ENCODE assay signal across 9 mouse cellular contexts in genomic region chr9:43698080-43698712, GRCm38 (mm10). TPM values are rescaled to one million over a fixed set of nuclear protein-coding genes. Genes with fewer than 3 reads are reported as not detected.
DNase-seq lines count a peak whose midpoint lies in the region; ATAC-seq and TF ChIP-seq lines count a peak whose summit lies in the region.
"Had no signal": no experiment of that assay in that cellular context is flagged by ENCODE, and none has a peak within 500 bp of the region (broad histone marks: within the 10 kb centered on the region; RNA-seq: fewer than 3 reads in every experiment).

No protein-coding gene starts in this region.

- ATAC-seq in midbrain, embryonic 11.5 days (ENCODE audit: low FRiP score) = no peak
- ATAC-seq in midbrain, embryonic 15.5 days (replicated peaks) = no peak
- no peak for ATAC-seq in hindbrain, postnatal 0 days
- no peak for ATAC-seq in liver, embryonic 11.5 days (replicated peaks; ENCODE audit: low FRiP score)
- peak; percentile 50; the same call in 1 of the 2 replicates for ATAC-seq in stomach, embryonic 15.5 days (ENCODE audit: insufficient read depth, low FRiP score, low read depth)

- H3K36me3 ChIP-seq in midbrain, embryonic 11.5 days (ENCODE audit: control insufficient read depth, insufficient read depth, low read length) = no peaks in the 10 kb centered on the region
- H3K36me3 ChIP-seq in midbrain, embryonic 15.5 days (replicated peaks) = no peaks in the 10 kb centered on the region
- no peaks in the 10 kb centered on the region for H3K36me3 ChIP-seq in hindbrain, postnatal 0 days (ENCODE audit: insufficient read depth, low read length)
- no peaks in the 10 kb centered on the region for H3K36me3 ChIP-seq in liver, embryonic 11.5 days (ENCODE audit: control insufficient read depth, insufficient read depth, low read length)
- H3K36me3 ChIP-seq in stomach, embryonic 15.5 days = no peaks in the 10 kb centered on the region
- H3K36me3 ChIP-seq: embryonic facial prominence, embryonic 12.5 days had no signal

- peak; percentile 51 for TF ChIP-seq CTCF in hindbrain, postnatal 0 days (IDR thresholded peaks at IDR 0.05; ENCODE audit: low read depth)

- H3K27ac ChIP-seq in midbrain, embryonic 11.5 days (ENCODE audit: low read depth, low read length) = no peak overlapping the region
- H3K27ac ChIP-seq in midbrain, embryonic 15.5 days = no peak overlapping the region
- H3K27ac ChIP-seq in hindbrain, postnatal 0 days = no peak overlapping the region
- no peak overlapping the region for H3K27ac ChIP-seq in liver, embryonic 11.5 days (ENCODE audit: low read depth, low read length)
- no peak overlapping the region for H3K27ac ChIP-seq in stomach, embryonic 15.5 days
- H3K27ac ChIP-seq: embryonic facial prominence, embryonic 12.5 days had no signal

- no peak overlapping the region for H3K9ac ChIP-seq in midbrain, embryonic 11.5 days (ENCODE audit: low read length)
- no peak overlapping the region for H3K9ac ChIP-seq in midbrain, embryonic 15.5 days
- H3K9ac ChIP-seq in hindbrain, postnatal 0 days (replicated peaks; ENCODE audit: low read length) = no peak overlapping the region
- no peak overlapping the region for H3K9ac ChIP-seq in liver, embryonic 11.5 days (ENCODE audit: low read depth, low read length)
- no peak overlapping the region for H3K9ac ChIP-seq in stomach, embryonic 15.5 days
- H3K9ac ChIP-seq: embryonic facial prominence, embryonic 12.5 days had no signal

- WGBS in midbrain, embryonic 11.5 days = 11% methylated on average over 8 of the region's 8 CpGs
- 16% methylated on average over 8 of the region's 8 CpGs for WGBS in midbrain, embryonic 15.5 days
- WGBS in hindbrain, postnatal 0 days = 16% methylated on average over 8 of the region's 8 CpGs
- 15% methylated on average over 8 of the region's 8 CpGs for WGBS in liver, embryonic 11.5 days
- 10% methylated on average over 8 of the region's 8 CpGs for WGBS in stomach, embryonic 15.5 days

- no peaks in the 10 kb centered on the region for H3K9me3 ChIP-seq in midbrain, embryonic 11.5 days (ENCODE audit: control insufficient read depth, low read length)
- no peaks in the 10 kb centered on the region for H3K9me3 ChIP-seq in midbrain, embryonic 15.5 days
- H3K9me3 ChIP-seq in hindbrain, postnatal 0 days (ENCODE audit: low read length) = no peaks in the 10 kb centered on the region
- H3K9me3 ChIP-seq in liver, embryonic 11.5 days (ENCODE audit: control insufficient read depth, low read length) = no peaks in the 10 kb centered on the region
- H3K9me3 ChIP-seq in stomach, embryonic 15.5 days = no peaks in the 10 kb centered on the region
- H3K9me3 ChIP-seq: embryonic facial prominence, embryonic 12.5 days had no signal

- H3K4me2 ChIP-seq in midbrain, embryonic 11.5 days = no peak overlapping the region
- H3K4me2 ChIP-seq in midbrain, embryonic 15.5 days = no peak overlapping the region
- no peak overlapping the region for H3K4me2 ChIP-seq in hindbrain, postnatal 0 days (ENCODE audit: low read depth, low read length)
- H3K4me2 ChIP-seq in liver, embryonic 11.5 days = no peak overlapping the region
- H3K4me2 ChIP-seq in stomach, embryonic 15.5 days = no peak overlapping the region
- H3K4me2 ChIP-seq: embryonic facial prominence, embryonic 12.5 days had no signal

- 0 out of 2 replicates have a peak, but pooled peaks cover 2% of the 10 kb centered on the region for H3K4me1 ChIP-seq in midbrain, embryonic 11.5 days (ENCODE audit: control insufficient read depth, insufficient read depth, low read length)
- peaks cover 13% of the 10 kb centered on the region for H3K4me1 ChIP-seq in midbrain, embryonic 15.5 days
- H3K4me1 ChIP-seq in hindbrain, postnatal 0 days (ENCODE audit: insufficient read depth, low read length) = no peaks in the 10 kb centered on the region
- no peaks in the 10 kb centered on the region for H3K4me1 ChIP-seq in liver, embryonic 11.5 days (replicated peaks; ENCODE audit: control insufficient read depth, insufficient read depth, low read length)
- no peaks in the 10 kb centered on the region for H3K4me1 ChIP-seq in stomach, embryonic 15.5 days
- H3K4me1 ChIP-seq: embryonic facial prominence, embryonic 12.5 days had no signal

- H3K27me3 ChIP-seq in midbrain, embryonic 11.5 days (ENCODE audit: control insufficient read depth, insufficient read depth, low read length) = no peaks in the 10 kb centered on the region
- H3K27me3 ChIP-seq in midbrain, embryonic 15.5 days (replicated peaks) = no peaks in the 10 kb centered on the region
- no peaks in the 10 kb centered on the region for H3K27me3 ChIP-seq in hindbrain, postnatal 0 days (ENCODE audit: insufficient read depth, low read length)
- no peaks in the 10 kb centered on the region for H3K27me3 ChIP-seq in liver, embryonic 11.5 days (replicated peaks; ENCODE audit: control insufficient read depth, insufficient read depth, low read length)
- no peaks in the 10 kb centered on the region; the same call in 1 of the 2 replicates for H3K27me3 ChIP-seq in stomach, embryonic 15.5 days (replicated peaks)
- H3K27me3 ChIP-seq: embryonic facial prominence, embryonic 12.5 days had no signal

- peak; percentile 97 for DNase-seq in midbrain, embryonic 11.5 days (ENCODE audit: low spot score, missing footprints)
- peak; percentile 83 for DNase-seq in adrenal gland, postnatal 10 days
- peak; percentile 74 for DNase-seq in hindbrain, postnatal 0 days (ENCODE audit: low spot score)
- peak; percentile 77 for DNase-seq in liver, embryonic 11.5 days (ENCODE audit: low spot score)
- DNase-seq in spleen, postnatal 4 days (ENCODE audit: low spot score in 2 of 2) = no peak
- no peak for DNase-seq in right cerebral cortex, postnatal 14 days

- no peak overlapping the region for H3K4me3 ChIP-seq in midbrain, embryonic 11.5 days (ENCODE audit: low read depth, low read length)
- H3K4me3 ChIP-seq in midbrain, embryonic 15.5 days = no peak overlapping the region
- no peak overlapping the region for H3K4me3 ChIP-seq in hindbrain, postnatal 0 days (ENCODE audit: low read length)
- no peak overlapping the region for H3K4me3 ChIP-seq in liver, embryonic 11.5 days (ENCODE audit: low read depth, low read length)
- H3K4me3 ChIP-seq in stomach, embryonic 15.5 days (replicated peaks) = no peak overlapping the region
- H3K4me3 ChIP-seq: embryonic facial prominence, embryonic 12.5 days had no signal

RNA-seq across cellular contexts. Expression of gene Nectin1, which starts 45.6 kb away (rescaled TPM):
- 6.9 and 8.3 TPM in 2 replicates for polyA plus RNA-seq in midbrain, embryonic 11.5 days (2014; fragmentation: Nextera tagmentation; extraction: Ambion mirVana)
- 14.7 and 15.9 TPM in 2 replicates for polyA plus RNA-seq in midbrain, embryonic 15.5 days (2015; fragmentation: Nextera tagmentation; extraction: Ambion mirVana)
- 10 to 100 TPM; 18.2 to 21.7 TPM for total RNA-seq in adrenal gland, postnatal 10 days (2021)
- 69.2 and 72.8 TPM in 2 replicates for total RNA-seq in hindbrain, postnatal 0 days (2014; rRNA removed)
- polyA plus RNA-seq in hindbrain, postnatal 0 days (2015; fragmentation: Nextera tagmentation; extraction: Ambion mirVana) = 15.7 and 17.1 TPM in 2 replicates
- polyA plus RNA-seq in liver, embryonic 11.5 days (2014; fragmentation: Nextera tagmentation; extraction: Ambion mirVana) = 2.4 and 2.6 TPM in 2 replicates
- 7.0 and 9.3 TPM in 2 replicates for polyA plus RNA-seq in stomach, embryonic 15.5 days (2015; fragmentation: Nextera tagmentation; extraction: Ambion mirVana)

Comparison
In these comparisons a context has a peak if more than half of its experiments do, and no peak if none do; other contexts are left out.
1. DNase-seq: peak in midbrain, embryonic 11.5 days (single experiment), adrenal gland, postnatal 10 days (single experiment), hindbrain, postnatal 0 days (single experiment) and liver, embryonic 11.5 days (single experiment); none in spleen, postnatal 4 days (0 of 2) and right cerebral cortex, postnatal 14 days (single experiment).